Mouse (Mus musculus) small intestine, adult 2 months (tissue): Measurements from ENCODE around the gene Tsc1. TPM values are rescaled to one million over a fixed set of nuclear protein-coding genes. Genes with fewer than 3 reads are reported as not detected.

Experiments
- H3K27ac ChIP-seq: fragments of 200-500 bp; 2 replicates; pipeline ENCODE4 v1.5.1; 2012; ENCODE audit warnings: low read depth, low read length, control low read depth, inconsistent platforms; ENCODE audit not compliant: insufficient read depth
- H3K27me3 ChIP-seq: fragments of 200-500 bp; 2 replicates; pipeline ENCODE4 v1.6.1; 2012; ENCODE audit warnings: mild to moderate bottlenecking, moderate library complexity, low read length, inconsistent platforms; ENCODE audit not compliant: control insufficient read depth, insufficient read depth
- H3K36me3 ChIP-seq: fragments of 200-500 bp; 2 replicates; pipeline ENCODE4 v1.6.1; 2012; ENCODE audit warnings: mild to moderate bottlenecking, low read length, control low read depth, inconsistent platforms; ENCODE audit not compliant: control insufficient read depth, insufficient read depth
- H3K4me1 ChIP-seq: fragments of 200-500 bp; 2 replicates; pipeline ENCODE4 v1.6.1; 2012; ENCODE audit warnings: low read length, inconsistent platforms, mixed read lengths; ENCODE audit not compliant: control insufficient read depth, insufficient read depth, insufficient read length
- H3K4me3 ChIP-seq: fragments of 200-500 bp; 2 replicates; pipeline ENCODE4 v1.5.1; 2012; ENCODE audit warnings: low read depth, mild to moderate bottlenecking, control low read depth, inconsistent platforms, low read length, moderate library complexity
- CTCF ChIP-seq: fragments of 200-500 bp; IDR thresholded peaks from 2 replicates; pipeline ENCODE4 v1.5.1; 2012; ENCODE audit warnings: low read depth, mild to moderate bottlenecking, control low read depth, inconsistent platforms, low read length, moderate library complexity, mixed read lengths; ENCODE audit not compliant: insufficient replicate concordance, insufficient read length; ENCODE audit errors: extremely low read depth
- POLR2A ChIP-seq: fragments of 200-500 bp; IDR thresholded peaks from 2 replicates; pipeline ENCODE4 v1.6.1; 2012; ENCODE audit warnings: low read depth, mild to moderate bottlenecking, control low read depth, inconsistent platforms, low read length, moderate library complexity
- WGBS: fragments of 180-500 bp; shearing (Covaris S2); methylation state at CpG from one replicate; pipeline ENCODE4 v1.1.7; 2018; 5-methylcytosine and 5-hydroxymethylcytosine counted together
- polyA plus RNA-seq: library from polyadenylated mRNA; depleted of rRNA; stranded (reverse); fragments of >200 nt; gene quantifications from 2 replicates; pipeline ENCODE4 v1.2.3, GENCODE M21; 2012; rRNA removed

Gene Tsc1
- 3.2 and 7.0 TPM in 2 replicates for polyA plus RNA-seq

- TF ChIP-seq CTCF (no peak), POLR2A (peak; percentile 65; the same call in 1 of the 2 replicates)
- Histone ChIP-seq H3K4me1 (peaks cover 4% of the 10 kb centered on the region; the same call in 1 of the 2 replicates), H3K4me3 (peak within 1 kb of the TSS; percentile 89), H3K27ac (peak within 1 kb of the TSS; percentile 79), H3K27me3 (no peaks in the 10 kb centered on the region), H3K36me3 (no peaks in the 10 kb centered on the region)
- WGBS = 2% methylated on average over 47 of the region's 47 CpGs
Observed at GRCm38 (mm10) chr2:28640461-28641424, at the start of gene Tsc1. TSS of gene Tsc1 (plus strand) at chr2:28641228.

GRCm38 (mm10) chr2:28591479-28591878 is 49.5 kb upstream of the Tsc1 start:
- WGBS = 44% methylated on average over 2 of the region's 2 CpGs
- Histone ChIP-seq H3K36me3 (no peaks in the 10 kb centered on the region), H3K27me3 (no peaks in the 10 kb centered on the region), H3K4me3 (no peak overlapping the region), H3K4me1 (no peaks in the 10 kb centered on the region), H3K27ac (no peak overlapping the region)
- no peak for TF ChIP-seq POLR2A
- no peak for TF ChIP-seq CTCF

GRCm38 (mm10) chr2:28592809-28593208 is 48.2 kb upstream of the Tsc1 start:
- Histone ChIP-seq H3K4me3 (no peak overlapping the region), H3K27ac (no peak overlapping the region), H3K27me3 (no peaks in the 10 kb centered on the region), H3K36me3 (no peaks in the 10 kb centered on the region), H3K4me1 (no peaks in the 10 kb centered on the region)
- TF ChIP-seq CTCF = peak; percentile 92
- no peak for TF ChIP-seq POLR2A
- 4% methylated on average over 15 of the region's 15 CpGs for WGBS

DNA sequence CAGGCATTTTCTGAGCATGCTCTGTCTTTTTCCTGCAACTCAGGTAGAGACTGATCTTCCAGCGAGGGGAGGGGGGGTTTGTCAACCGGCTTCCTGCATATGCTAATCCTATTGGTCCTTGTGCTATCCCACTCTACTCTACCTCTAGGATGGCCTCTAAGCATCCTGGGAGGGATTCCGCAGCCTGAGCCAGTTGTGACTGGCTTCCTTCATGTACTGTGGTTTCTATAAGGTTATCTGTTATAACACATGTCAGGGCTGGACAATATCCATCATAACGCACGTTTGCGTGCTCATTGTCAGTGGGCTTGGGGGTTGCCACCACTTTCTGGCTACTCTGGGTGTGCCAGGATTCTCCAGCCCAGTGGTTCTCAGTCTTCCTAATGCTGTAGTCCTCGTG is 45.0 kb upstream of the Tsc1 start:
- Histone ChIP-seq H3K4me1 (no peaks in the 10 kb centered on the region), H3K4me3 (no peak overlapping the region), H3K36me3 (no peaks in the 10 kb centered on the region), H3K27ac (no peak overlapping the region), H3K27me3 (no peaks in the 10 kb centered on the region)
- WGBS = 71% methylated on average over 7 of the region's 7 CpGs
- TF ChIP-seq POLR2A = no peak
- no peak for TF ChIP-seq CTCF

DNA sequence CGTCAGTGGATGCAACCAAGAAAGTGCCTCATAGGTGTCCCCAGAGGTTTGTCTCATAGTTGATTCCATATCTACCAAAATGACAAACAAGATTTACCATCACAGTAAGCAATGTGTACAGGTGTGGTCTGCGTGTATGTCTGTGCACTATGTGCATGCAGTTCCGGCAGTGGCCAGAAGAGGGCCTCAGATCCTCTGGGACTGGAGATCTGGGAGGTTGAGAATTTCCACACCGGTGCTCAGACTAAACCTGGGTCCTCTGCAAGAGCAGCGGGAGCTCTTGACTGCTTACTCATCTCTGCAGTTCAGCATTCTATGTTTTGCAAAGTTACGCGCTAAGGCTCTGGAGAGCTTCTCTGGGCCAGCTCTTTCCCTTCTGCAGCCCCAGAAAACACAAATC is 44.0 kb upstream of the Tsc1 start:
- no peaks in the 10 kb centered on the region for H3K36me3 ChIP-seq
- no peaks in the 10 kb centered on the region for H3K4me1 ChIP-seq
- 92% methylated on average over 7 of the region's 7 CpGs for WGBS
- H3K27ac ChIP-seq = no peak overlapping the region
- TF ChIP-seq POLR2A (no peak), CTCF (no peak)
- H3K4me3 ChIP-seq = no peak overlapping the region
- H3K27me3 ChIP-seq = no peaks in the 10 kb centered on the region

GRCm38 (mm10) chr2:28597733-28598547 is 43.1 kb upstream of the Tsc1 start:
- H3K27ac ChIP-seq = no peak overlapping the region
- 74% methylated on average over 7 of the region's 7 CpGs for WGBS
- H3K4me3 ChIP-seq = no peak overlapping the region
- no peaks in the 10 kb centered on the region for H3K36me3 ChIP-seq
- TF ChIP-seq CTCF (no peak), POLR2A (no peak)
- no peaks in the 10 kb centered on the region for H3K27me3 ChIP-seq
- H3K4me1 ChIP-seq = no peaks in the 10 kb centered on the region
